Mouse (Mus musculus): ENCODE measurements around the gene Cd3eap.

DNA sequence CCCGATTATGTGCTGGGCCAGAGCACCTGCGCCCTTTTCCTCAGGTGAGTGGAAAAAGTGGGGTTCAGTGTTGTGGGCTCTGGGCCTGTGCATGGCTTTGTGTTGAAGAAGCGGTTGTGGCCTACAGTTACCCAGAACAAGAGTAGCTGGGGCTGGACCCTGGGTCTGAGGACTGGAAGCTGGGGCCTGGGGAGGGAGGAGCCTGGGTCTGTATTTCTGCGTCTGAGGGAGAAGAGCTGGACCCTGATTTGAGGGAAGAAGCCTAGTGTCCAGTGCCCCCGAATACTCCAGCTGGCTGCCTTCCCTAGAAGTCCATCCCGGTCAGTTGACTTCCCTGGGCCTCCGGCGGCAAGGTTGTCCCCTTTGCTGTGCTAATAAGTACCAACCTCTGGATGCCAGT is 9.1 kb downstream of the Cd3eap start:
- TF ChIP-seq CTCF (conservative IDR thresholded peaks at IDR 0.05; ENCODE audit: insufficient read depth, insufficient read length, low read depth, low read length) (no peak), POLR2A (IDR thresholded peaks at IDR 0.05; ENCODE audit: low read depth, low read length) (no peak)
